Mouse (Mus musculus): Measurements from ENCODE around the gene Olfr539.
"Not testable (repeated sequence)": the region's sequence is repeated elsewhere in the genome, so short reads cannot be mapped to it uniquely, and the experiment has no call there.

Gene Olfr539

GRCm38 (mm10) chr7:140659630-140660029 is at the start of gene Olfr539:
Gene Olfr539 (plus strand): TSS chr7:140659930.
- DNase-seq (ENCODE audit: extremely low read depth, low read depth): no peak

- DNase-seq (ENCODE audit: extremely low read depth, low read depth): not testable (repeated sequence)
These were observed 31.1 kb upstream of the Olfr539 start, which contains the start of gene Olfr61 for GRCm38 (mm10) chr7:140628670-140629069. Gene Olfr61 (plus strand): TSS chr7:140628970.

GRCm38 (mm10) chr7:140630559-140630958 is 29.2 kb upstream of the Olfr539 start:
- no peak for DNase-seq (ENCODE audit: extremely low read depth, low read depth)

- DNase-seq (ENCODE audit: extremely low read depth, low read depth): no peak
These were observed 13.6 kb upstream of the Olfr539 start, which contains the start of gene Olfr53 for GRCm38 (mm10) chr7:140646152-140646551. Gene Olfr53 (plus strand): TSS chr7:140646452.

GRCm38 (mm10) chr7:140670693-140671092 is 11.0 kb downstream of the Olfr539 start:
- not testable (repeated sequence) for DNase-seq (ENCODE audit: extremely low read depth, low read depth)

- DNase-seq (ENCODE audit: extremely low read depth, low read depth): no peak
These were observed 16.1 kb downstream of the Olfr539 start for GRCm38 (mm10) chr7:140675863-140676262.

GRCm38 (mm10) chr7:140679591-140679990 is 19.9 kb downstream of the Olfr539 start:
- not testable (repeated sequence) for DNase-seq (ENCODE audit: extremely low read depth, low read depth)

GRCm38 (mm10) chr7:140681651-140682050 is 21.9 kb downstream of the Olfr539 start, which contains the start of gene Olfr45:
Gene Olfr45 (plus strand): TSS chr7:140681951.
- DNase-seq (ENCODE audit: extremely low read depth, low read depth): no peak

GRCm38 (mm10) chr7:140696967-140697366 is 37.2 kb downstream of the Olfr539 start, which contains the start of gene Olfr541:
Gene Olfr541 (plus strand): TSS chr7:140697267.
- no peak for DNase-seq (ENCODE audit: extremely low read depth, low read depth)

- no peak for DNase-seq (ENCODE audit: extremely low read depth, low read depth)
These were observed 46.6 kb downstream of the Olfr539 start for GRCm38 (mm10) chr7:140706348-140706747.

GRCm38 (mm10) chr7:140707536-140708284 is 48.0 kb downstream of the Olfr539 start:
- DNase-seq (ENCODE audit: extremely low read depth, low read depth): no peak

GRCm38 (mm10) chr7:140717155-140718055 is 57.7 kb downstream of the Olfr539 start:
- DNase-seq (ENCODE audit: extremely low read depth, low read depth): no peak

- no peak for DNase-seq (ENCODE audit: extremely low read depth, low read depth)
These were observed 61.4 kb downstream of the Olfr539 start for GRCm38 (mm10) chr7:140721095-140721494.

- no peak for DNase-seq (ENCODE audit: extremely low read depth, low read depth)
These were observed 65.8 kb downstream of the Olfr539 start for GRCm38 (mm10) chr7:140725558-140725957.
